Comparison of ENCODE assay signal across 8 mouse cellular contexts in genomic region chr2:177464676-177465075, GRCm38 (mm10). TPM values are rescaled to one million over a fixed set of nuclear protein-coding genes. Genes with fewer than 3 reads are reported as not detected.
DNase-seq lines count a peak whose midpoint lies in the region; ATAC-seq and TF ChIP-seq lines count a peak whose summit lies in the region.
"Not testable (repeated sequence)": the region's sequence is repeated elsewhere in the genome, so short reads cannot be mapped to it uniquely, and the experiment has no call there.

TSS of gene Zfp970 (plus strand) at chr2:177464733.

- not testable (repeated sequence) for ATAC-seq in embryonic facial prominence, embryonic 14.5 days (ENCODE audit: low read depth); lung, postnatal 0 days

- H3K36me3 ChIP-seq in C2C12 (ENCODE audit: control insufficient read depth, insufficient read depth); embryonic facial prominence, embryonic 14.5 days (ENCODE audit: control insufficient read depth, insufficient read depth, low read length); lung, postnatal 0 days (ENCODE audit: insufficient read depth, low read length): not testable (repeated sequence)

- TF ChIP-seq CTCF in C2C12 (IDR thresholded peaks at IDR 0.05; ENCODE audit: control insufficient read depth, insufficient read depth, insufficient read length); left cerebral cortex, adult 2 months (IDR thresholded peaks at IDR 0.05); lung, postnatal 0 days (IDR thresholded peaks at IDR 0.05): not testable (repeated sequence)

- not testable (repeated sequence) for H3K27me3 ChIP-seq in C2C12 (ENCODE audit: control insufficient read depth, insufficient read depth, insufficient read length); embryonic facial prominence, embryonic 14.5 days (replicated peaks; ENCODE audit: control insufficient read depth, insufficient read depth, low read length); lung, postnatal 0 days (replicated peaks; ENCODE audit: insufficient read depth, low read length)

- not testable (repeated sequence) for TF ChIP-seq EP300 in lung, postnatal 0 days (IDR thresholded peaks at IDR 0.05)

- peak; percentile 6 for DNase-seq in brain, adult 2 months (ENCODE audit: low read depth, low spot score)
- not testable (repeated sequence) for DNase-seq in embryonic facial prominence, embryonic 14.5 days (ENCODE audit: low spot score); lung, postnatal 0 days (ENCODE audit: low spot score)
- DNase-seq in heart, adult 18-20 months, result peak; percentile 57 to 77
- DNase-seq in induced T-regulatory cell, adult 2 months (ENCODE audit: low read depth), result peak; percentile 3
- peak in 1 of 2 experiments; percentile 14 for DNase-seq in left cerebral cortex, adult 2 months (ENCODE audit: extremely low spot score in 1 of 2, low spot score in 2 of 2)
- DNase-seq in retina, postnatal 1 day, result peak; percentile 20

- H3K4me1 ChIP-seq in embryonic facial prominence, embryonic 14.5 days (ENCODE audit: control insufficient read depth, insufficient read depth, low read length); lung, postnatal 0 days (ENCODE audit: insufficient read depth, low read depth, low read length): not testable (repeated sequence)

- peak within 1 kb of the TSS; percentile 43 for H3K4me2 ChIP-seq in embryonic facial prominence, embryonic 14.5 days (ENCODE audit: low read depth, low read length)
- H3K4me2 ChIP-seq in lung, postnatal 0 days (replicated peaks; ENCODE audit: low read depth, low read length), result peak within 1 kb of the TSS; percentile 43

- WGBS in embryonic facial prominence, embryonic 14.5 days, result 10% methylated on average over 7 of the region's 9 CpGs
- WGBS in lung, postnatal 0 days, result 8% methylated on average over 5 of the region's 9 CpGs

- intact Hi-C loops in left cerebral cortex, adult 2 months (cut with DNase I), result not testable (repeated sequence)

- peak within 1 kb of the TSS; percentile 14; the same call in 1 of the 2 replicates for H3K9ac ChIP-seq in embryonic facial prominence, embryonic 14.5 days (ENCODE audit: low read depth, low read length)
- not testable (repeated sequence) for H3K9ac ChIP-seq in lung, postnatal 0 days (replicated peaks; ENCODE audit: low read depth)

- not testable (repeated sequence) for H3K79me3 ChIP-seq in C2C12 (ENCODE audit: low read depth)

- peak within 1 kb of the TSS; percentile 30 for H3K4me3 ChIP-seq in C2C12 (ENCODE audit: insufficient read depth, poor library complexity, severe bottlenecking)
- peak within 1 kb of the TSS; percentile 35 for H3K4me3 ChIP-seq in embryonic facial prominence, embryonic 14.5 days (ENCODE audit: low read depth, low read length)
- H3K4me3 ChIP-seq in left cerebral cortex, adult 2 months, result peak within 1 kb of the TSS; percentile 54
- peak within 1 kb of the TSS; percentile 28; the same call in 1 of the 2 replicates for H3K4me3 ChIP-seq in lung, postnatal 0 days (ENCODE audit: low read depth, low read length)

- not testable (repeated sequence) for H3ac ChIP-seq in C2C12 (ENCODE audit: control insufficient read depth, insufficient read length, low read depth)

- not testable (repeated sequence) for H3K79me2 ChIP-seq in C2C12 (ENCODE audit: control insufficient read depth, insufficient read depth)

- H3K27ac ChIP-seq in embryonic facial prominence, embryonic 14.5 days (replicated peaks; ENCODE audit: low read depth, low read length); left cerebral cortex, adult 2 months; lung, postnatal 0 days (ENCODE audit: low read length): not testable (repeated sequence)

- H3K9me3 ChIP-seq in embryonic facial prominence, embryonic 14.5 days (ENCODE audit: control insufficient read depth, low read length); lung, postnatal 0 days (ENCODE audit: low read length): not testable (repeated sequence)

RNA-seq across cellular contexts. Expression of gene Zfp970, which starts in this region (rescaled TPM):
- polyA plus RNA-seq in C2C12 (2012; fragmentation: generic; extraction: Trizol), result 0.90 TPM
- 13.9 and 16.3 TPM in 2 replicates for polyA plus RNA-seq in embryonic facial prominence, embryonic 14.5 days (2014; fragmentation: Nextera tagmentation; extraction: Ambion mirVana)
- total RNA-seq in heart, adult 18-20 months (2021), result 100 to 1,000 TPM; 465 to 482 TPM
- 10 to 100 TPM; 29.3 to 34.0 TPM for total RNA-seq in left cerebral cortex, adult 2 months (2021)
- polyA plus RNA-seq in lung, postnatal 0 days (2015; fragmentation: Nextera tagmentation; extraction: Ambion mirVana), result 9.6 and 10.0 TPM in 2 replicates

Comparison
In these comparisons a context has a peak if more than half of its experiments do, and no peak if none do; other contexts are left out.
1. RNA of gene Zfp970 (total RNA-seq): 465 to 482 TPM in heart, adult 18-20 months; 29.3 to 34.0 TPM in left cerebral cortex, adult 2 months; every median in the first group is over 10 times any median in the second.
2. Peak in every context shown above with its lines, with median percentiles within 50 percentile points of each other: H3K4me3 ChIP-seq.